Mouse (Mus musculus): ENCODE measurements around the gene Ikbip.

- TF ChIP-seq CTCF (conservative IDR thresholded peaks at IDR 0.05; ENCODE audit: insufficient read depth, insufficient read length, low read depth, low read length) (no peak), POLR2A (IDR thresholded peaks at IDR 0.05; ENCODE audit: low read depth, low read length) (peak; percentile 21)
Measured at GRCm38 (mm10) chr10:91082550-91083392, at the start of gene Ikbip, which contains the start of gene Apaf1.

Measured in kidney, adult 2 months (tissue).